Mouse (Mus musculus): ENCODE measurements at regions not wholly inside any gene's neighbourhood (a gene's known extent, or its start where the extent isn't known, plus 50 kb on each side); places are given as distances from the start of the nearest gene placed in this dataset.

- DNase-seq: peak; percentile 74
Measured at GRCm38 (mm10) chr2:148622216-148622615, 50.2 kb upstream of the Nxt1 start.

DNA sequence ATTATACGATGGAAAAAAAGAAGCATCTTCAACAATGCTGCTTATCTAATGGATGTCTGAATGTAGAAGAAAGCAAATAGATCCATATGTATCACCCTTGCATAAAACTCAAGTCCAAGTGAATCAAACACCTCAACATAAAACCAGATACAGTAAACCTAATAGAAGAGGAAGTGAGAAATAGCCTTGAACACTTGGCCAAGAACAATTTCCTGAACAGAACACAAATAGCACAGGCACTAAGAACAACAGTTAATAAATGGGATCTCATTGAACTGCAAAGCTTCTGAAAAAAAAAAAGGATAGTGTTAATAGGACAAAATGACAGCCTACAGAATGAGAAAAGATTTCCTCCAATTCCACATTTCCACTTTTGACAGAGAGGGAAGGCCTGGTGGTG is 60.5 kb upstream of the Nxt1 start:
- DNase-seq: no peak

DNA sequence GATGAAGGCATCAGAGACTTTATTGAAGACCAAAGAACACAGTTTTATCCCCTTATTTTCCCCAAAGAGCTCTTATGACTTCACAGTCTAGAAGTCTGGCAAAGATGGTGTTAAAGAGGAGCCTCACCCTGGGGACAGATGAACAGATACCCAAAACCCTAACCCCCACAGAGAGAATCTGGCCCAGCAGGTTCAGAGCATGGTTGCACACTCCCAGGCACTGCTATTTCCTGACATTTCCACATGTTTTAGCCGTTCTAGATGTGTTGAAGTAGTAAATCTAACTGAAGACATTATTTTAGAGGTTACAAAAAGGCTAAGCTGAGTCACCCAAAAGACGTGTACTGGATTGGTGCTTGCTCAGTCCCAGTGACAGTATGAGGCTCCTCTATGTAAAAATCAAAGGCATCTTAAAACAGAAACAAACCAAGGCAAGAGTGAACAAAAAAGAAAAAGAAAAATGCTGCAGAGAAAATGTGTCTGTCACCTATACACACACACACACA is 66.9 kb upstream of the Nxt1 start:
- DNase-seq: no peak

DNA sequence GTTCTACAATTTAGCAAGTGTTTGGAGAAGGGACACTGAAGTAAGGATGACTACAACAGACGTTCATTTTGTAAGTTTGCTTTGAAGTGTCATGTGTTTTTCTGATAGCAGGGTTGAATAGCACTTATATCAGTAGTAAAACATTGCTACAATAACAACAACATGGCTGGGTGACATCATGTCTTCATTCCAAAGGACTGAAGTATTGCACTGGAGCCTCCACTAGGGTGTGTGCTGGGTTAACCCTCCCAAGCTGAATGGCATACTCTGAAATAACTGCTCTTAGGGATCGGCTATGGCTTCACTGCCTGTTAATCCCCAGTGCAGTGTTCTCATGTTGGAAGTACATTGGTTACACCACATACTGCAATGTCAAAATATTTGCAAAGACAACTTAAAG is 68.5 kb upstream of the Nxt1 start:
- DNase-seq: no peak

DNA sequence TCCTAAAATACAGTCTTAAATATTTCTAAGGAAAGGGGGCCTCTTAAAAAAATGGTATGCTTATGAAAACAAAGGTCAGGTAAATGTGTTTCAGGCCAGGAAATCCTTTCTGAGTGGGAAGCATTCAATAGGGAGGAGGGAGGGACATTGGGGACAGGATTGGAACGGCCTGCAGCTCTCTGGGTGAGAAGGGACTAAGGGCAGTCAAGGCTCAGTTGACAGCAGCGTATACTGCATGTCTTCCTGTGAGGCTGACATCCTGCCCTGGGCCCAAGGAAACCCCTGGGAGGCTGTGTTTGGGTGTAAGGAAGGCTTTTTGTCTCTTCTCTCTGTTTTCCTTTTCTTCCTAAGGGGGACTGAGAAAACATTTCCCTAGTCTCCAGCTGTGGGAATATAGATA is 69.1 kb upstream of the Nxt1 start:
- no peak for DNase-seq

DNA sequence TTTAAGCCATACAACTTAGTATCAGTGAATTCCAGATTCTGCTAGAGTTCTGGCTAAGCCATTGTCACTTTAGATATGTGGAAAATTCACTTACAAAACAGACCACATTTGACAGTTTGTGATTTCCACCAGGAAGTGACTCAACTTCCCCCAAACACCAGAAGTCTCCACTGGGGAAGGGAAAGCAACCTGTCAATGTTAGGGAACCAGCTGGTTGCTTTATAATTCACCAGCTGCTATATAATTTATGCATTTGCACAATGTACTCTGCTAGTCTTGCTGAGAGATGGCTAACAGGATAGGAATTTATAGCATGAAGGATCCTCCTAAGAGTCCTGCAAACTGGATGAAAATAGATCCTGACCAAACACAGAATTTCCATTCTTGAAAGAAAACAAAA is 72.9 kb upstream of the Nxt1 start:
- no peak for DNase-seq

DNA sequence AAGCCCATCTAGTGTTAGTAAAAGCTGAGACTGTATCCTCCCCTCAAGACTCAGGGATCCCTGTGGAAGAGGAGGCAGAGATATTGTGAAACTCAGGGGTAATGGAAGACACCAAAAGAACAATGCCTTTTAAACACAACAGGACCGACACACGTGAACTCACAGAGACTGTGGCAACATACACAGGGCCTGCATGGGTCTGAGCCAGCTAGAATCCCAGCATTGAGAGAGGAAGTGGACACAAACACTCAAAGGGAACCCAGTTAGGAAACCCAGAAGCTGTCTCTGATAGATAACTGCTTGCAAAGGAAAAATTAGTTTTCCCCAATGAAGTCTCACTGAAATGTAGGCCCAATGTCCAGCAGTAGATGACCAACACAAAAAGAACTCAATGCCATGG is 75.4 kb upstream of the Nxt1 start:
- DNase-seq: no peak

GRCm38 (mm10) chr2:148585721-148586335 is 86.6 kb upstream of the Nxt1 start:
- no peak for DNase-seq

- DNase-seq: no peak
Measured at GRCm38 (mm10) chr2:148582208-148582607, 90.2 kb upstream of the Nxt1 start.

GRCm38 (mm10) chr2:148581666-148582065 is 90.7 kb upstream of the Nxt1 start:
- DNase-seq: no peak

DNA sequence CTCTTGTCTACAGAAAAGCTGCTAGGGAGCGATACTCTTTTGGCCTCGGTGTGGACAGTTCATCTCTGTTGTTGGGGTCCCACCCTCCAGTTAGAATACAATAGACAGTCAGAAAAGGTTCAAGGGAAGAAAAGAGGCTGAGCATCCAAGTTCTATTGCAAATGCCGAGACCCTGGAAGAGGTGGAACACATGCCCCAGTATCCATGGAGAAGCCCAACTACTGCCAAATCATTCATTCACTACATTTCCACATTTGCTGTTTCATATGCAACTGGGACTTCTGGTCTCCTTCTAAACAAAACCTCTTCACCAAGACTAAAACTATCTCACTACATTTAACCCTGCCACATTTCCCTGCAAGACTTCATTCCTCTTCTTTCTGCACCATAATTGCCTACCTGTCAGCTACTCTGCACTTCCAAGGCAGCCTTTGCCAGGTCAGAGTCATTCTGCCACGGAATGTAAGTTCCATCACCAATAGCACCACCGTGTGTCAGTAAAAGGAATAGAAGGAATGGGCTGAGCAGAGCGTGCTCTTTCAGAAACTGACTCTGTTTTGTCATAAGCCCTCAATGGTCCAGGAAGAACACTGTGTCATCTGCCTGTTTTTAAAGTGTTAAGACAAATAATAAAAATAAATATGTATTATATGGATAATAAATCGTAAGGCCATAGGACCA is 92.0 kb upstream of the Nxt1 start:
- no peak for DNase-seq

GRCm38 (mm10) chr2:148579564-148579963 is 92.8 kb upstream of the Nxt1 start:
- DNase-seq: no peak

DNA sequence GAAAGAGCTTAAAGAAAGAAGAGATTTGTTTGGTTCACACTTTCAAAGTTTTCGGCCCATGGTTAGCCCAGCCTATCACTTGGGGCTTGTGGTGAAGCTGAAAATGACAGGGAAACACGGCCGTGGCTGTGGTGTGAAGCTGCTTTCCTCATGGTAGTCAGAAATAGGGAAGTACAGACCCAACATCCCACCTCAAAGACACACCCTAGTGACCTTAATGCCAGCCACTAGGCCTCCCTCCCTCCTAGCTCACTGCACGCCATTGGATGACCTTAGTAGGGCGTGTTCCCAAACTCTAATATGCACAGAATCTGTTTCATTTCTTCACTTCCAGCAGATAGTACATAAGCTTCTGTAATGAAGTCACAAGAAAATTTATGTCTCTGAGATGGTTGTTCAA is 93.4 kb upstream of the Nxt1 start:
- no peak for DNase-seq

DNA sequence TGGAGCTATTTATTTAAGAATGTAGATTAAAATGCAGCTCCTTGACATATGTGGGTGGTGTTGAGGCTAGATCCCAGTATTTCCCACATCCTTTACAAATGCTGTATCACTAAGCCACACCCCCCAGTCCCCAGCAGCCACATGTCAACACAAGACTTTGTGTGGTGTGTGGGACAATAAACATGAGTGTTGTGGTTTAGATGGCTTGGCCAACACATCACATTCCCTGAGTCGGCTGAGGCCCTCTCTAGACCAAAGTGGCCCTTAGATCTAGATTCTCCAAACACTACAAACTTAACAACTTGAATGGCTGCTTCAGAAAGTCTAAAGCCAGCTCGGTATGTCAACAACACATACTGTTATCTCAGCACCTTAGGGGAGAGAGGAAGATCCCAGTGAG is 94.2 kb upstream of the Nxt1 start:
- DNase-seq: no peak

GRCm38 (mm10) chr2:148575433-148575832 is 97.0 kb upstream of the Nxt1 start:
- DNase-seq: no peak

DNA sequence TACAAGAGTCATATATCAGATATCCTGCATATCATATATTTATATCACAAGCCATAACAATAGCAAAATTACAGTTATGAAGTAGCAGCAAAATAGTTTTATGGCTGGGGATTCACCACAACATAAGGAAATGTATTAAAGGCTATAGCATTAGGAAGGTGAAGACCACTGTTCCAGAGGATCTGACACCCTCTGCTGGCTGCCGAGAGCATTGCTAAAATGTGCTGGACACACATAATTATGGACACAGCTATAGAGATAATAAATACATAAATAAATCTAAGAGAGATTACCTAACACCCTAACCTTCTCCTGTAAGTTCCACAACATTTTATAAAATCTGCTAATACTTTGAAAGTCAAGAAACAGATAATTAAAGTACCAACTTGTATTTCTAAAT is 100.2 kb upstream of the Nxt1 start:
- DNase-seq: peak; percentile 73

DNA sequence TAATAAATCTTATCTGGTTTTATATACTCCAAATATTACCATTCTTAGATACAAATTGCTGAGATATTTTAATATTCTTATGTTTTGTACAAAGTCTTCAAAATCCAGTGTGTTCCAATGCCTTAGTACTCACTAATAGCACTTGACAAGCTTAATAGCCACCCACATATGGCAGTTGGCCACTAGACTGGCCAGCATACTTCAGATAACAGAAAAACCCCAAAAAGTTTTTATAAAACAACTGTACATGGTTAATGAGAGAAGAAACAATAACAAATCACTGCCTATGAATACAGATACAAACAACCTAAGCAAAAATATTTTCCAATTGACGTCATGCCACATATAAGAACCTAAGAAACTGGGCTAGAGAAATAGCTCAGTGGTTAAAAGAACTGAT is 100.8 kb upstream of the Nxt1 start:
- DNase-seq: no peak

DNA sequence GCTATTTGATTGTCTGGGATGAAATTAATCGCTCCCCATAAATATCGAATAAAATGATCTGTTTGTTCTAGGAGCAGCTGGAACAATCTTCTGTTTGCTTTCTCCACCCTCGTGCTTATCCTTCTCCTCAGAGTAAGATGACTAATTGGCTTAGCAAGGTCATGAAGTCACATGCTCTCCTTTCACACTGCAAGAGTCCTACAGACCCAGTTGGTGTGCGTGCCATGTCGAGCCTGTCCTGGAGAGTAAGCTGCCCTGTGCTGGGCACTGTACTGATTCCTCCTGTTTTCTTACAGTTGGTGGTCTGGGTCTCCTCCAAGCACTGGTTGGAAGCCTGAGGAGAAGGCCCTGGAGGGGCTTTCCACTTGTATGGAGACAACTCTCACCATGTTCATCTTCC is 101.4 kb upstream of the Nxt1 start:
- DNase-seq: peak; percentile 35

- no peak for DNase-seq
Measured at GRCm38 (mm10) chr2:148567930-148568481, 104.4 kb upstream of the Nxt1 start.

GRCm38 (mm10) chr2:148563390-148563789 is 109.0 kb upstream of the Nxt1 start:
- DNase-seq: no peak

- no peak for DNase-seq
Measured at GRCm38 (mm10) chr2:148562041-148562440, 110.4 kb upstream of the Nxt1 start.

GRCm38 (mm10) chr2:148560013-148560773 is 112.2 kb upstream of the Nxt1 start:
- no peak for DNase-seq

DNA sequence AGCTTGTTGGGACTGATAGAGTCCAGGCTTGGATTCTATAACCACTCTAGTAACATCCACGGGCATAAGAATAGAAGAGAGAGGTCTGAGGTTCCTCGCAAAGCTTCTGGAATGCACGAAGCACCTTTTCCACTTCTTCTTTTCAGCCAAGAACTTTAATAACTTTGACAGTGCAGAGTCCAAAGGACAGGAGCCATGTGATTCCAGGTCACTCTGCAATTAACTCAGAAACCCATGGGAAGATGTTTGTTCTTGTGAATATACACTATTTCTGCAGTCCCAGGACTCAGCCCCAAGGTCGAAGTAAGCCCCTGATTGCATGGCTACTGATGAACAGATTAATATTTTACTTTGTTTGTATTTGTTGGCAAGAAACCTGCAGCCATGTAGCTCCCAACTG is 113.0 kb upstream of the Nxt1 start:
- DNase-seq: no peak
